In the genomic region with DNA sequence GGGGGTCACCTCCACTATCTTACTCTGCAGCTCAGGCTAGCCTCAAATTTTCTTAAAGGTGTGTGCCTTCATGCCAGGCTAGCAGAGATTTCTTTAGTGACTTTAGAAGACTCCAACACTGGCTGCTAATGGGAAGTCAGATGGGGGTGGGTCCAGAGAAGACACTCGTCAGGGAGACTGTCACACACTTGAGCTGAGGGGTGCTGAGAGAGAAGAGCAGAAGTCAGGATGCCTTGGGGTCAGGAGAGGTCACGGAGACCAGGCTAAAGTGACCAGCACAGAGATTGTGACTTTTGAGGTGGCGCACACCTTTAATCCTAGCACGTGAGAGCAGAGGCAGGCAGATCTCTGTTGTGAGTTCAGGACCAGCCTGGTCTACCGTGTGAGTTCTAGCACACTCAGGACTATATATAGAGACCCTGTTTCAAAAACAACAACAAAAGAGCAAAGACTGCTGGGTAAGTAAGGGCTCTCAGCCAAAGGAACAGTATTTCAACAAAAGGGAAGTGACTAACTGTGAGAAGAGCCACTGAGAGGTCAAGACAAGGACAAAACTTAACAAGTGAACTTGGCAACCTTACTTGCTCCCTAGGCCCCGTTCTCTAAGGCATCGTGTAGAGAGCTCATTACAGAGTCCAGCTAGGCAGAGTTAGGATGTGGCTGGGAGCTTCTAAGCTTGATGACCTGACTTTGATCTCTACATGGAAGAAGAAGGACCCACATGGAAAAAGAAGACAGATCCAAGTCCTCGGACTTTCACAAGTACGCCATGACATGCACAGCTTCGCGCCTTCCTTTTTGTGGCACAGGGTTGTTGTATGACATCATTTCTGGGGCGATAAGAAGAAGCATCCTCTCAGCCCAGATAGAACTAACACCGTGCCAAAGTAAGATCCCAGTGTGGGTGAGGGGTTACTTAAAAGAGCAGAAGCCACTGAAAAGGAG, we compare ENCODE assay signal across 8 mouse cellular contexts. TPM values are rescaled to one million over a fixed set of nuclear protein-coding genes. Genes with fewer than 3 reads are reported as not detected.
DNase-seq lines count a peak whose midpoint lies in the region; ATAC-seq and TF ChIP-seq lines count a peak whose summit lies in the region.

No protein-coding gene starts in this region.

- H3K9ac ChIP-seq in embryonic facial prominence, embryonic 14.5 days (ENCODE audit: low read depth, low read length), result no peak overlapping the region

- no peaks in the 10 kb centered on the region for H3K9me3 ChIP-seq in embryonic facial prominence, embryonic 14.5 days (ENCODE audit: control insufficient read depth, low read length)

- peak; percentile 82 for DNase-seq in kidney, adult 2 months
- DNase-seq in kidney, adult 18-20 months, result no peak
- DNase-seq in embryonic facial prominence, embryonic 14.5 days (ENCODE audit: low spot score), result no peak
- peak; percentile 44 to 60 for DNase-seq in kidney, postnatal 25 days
- no peak for DNase-seq in T-cell, adult 2 months (ENCODE audit: low spot score)
- no peak for DNase-seq in natural killer cell, adult 2 months (ENCODE audit: low spot score in 2 of 2)

- ATAC-seq in embryonic facial prominence, embryonic 14.5 days (ENCODE audit: low read depth), result no peak
- ATAC-seq in monocyte, adult 5-6 weeks (replicated peaks; ENCODE audit: insufficient number of reproducible peaks, low FRiP score, low TSS enrichment, poor library complexity, severe bottlenecking), result peak; percentile 62
- ATAC-seq in megakaryocyte progenitor cell, adult 5-6 weeks (replicated peaks; ENCODE audit: poor library complexity), result no peak

- H3K4me2 ChIP-seq in embryonic facial prominence, embryonic 14.5 days (ENCODE audit: low read depth, low read length), result peak overlapping the region; percentile 81

- H3K4me3 ChIP-seq in kidney, adult 2 months (ENCODE audit: insufficient read depth, low read depth, low read length), result peak overlapping the region; percentile 10; the same call in 1 of the 2 replicates
- H3K4me3 ChIP-seq in embryonic facial prominence, embryonic 14.5 days (ENCODE audit: low read depth, low read length), result peak overlapping the region; percentile 64; the same call in 1 of the 2 replicates

- no peak for TF ChIP-seq CTCF in kidney, adult 2 months (conservative IDR thresholded peaks at IDR 0.05; ENCODE audit: insufficient read depth, insufficient read length, low read depth, low read length)

- 59% methylated on average over 13 of the region's 13 CpGs for WGBS in kidney, adult 2 months
- 88% methylated on average over 13 of the region's 13 CpGs for WGBS in embryonic facial prominence, embryonic 14.5 days

- no peaks in the 10 kb centered on the region for H3K36me3 ChIP-seq in kidney, adult 2 months (ENCODE audit: control insufficient read depth, insufficient read depth, low read length)
- no peaks in the 10 kb centered on the region for H3K36me3 ChIP-seq in embryonic facial prominence, embryonic 14.5 days (ENCODE audit: control insufficient read depth, insufficient read depth, low read length)

- peak; percentile 12 for TF ChIP-seq POLR2A in kidney, adult 2 months (IDR thresholded peaks at IDR 0.05; ENCODE audit: low read depth, low read length)

- H3K4me1 ChIP-seq in kidney, adult 2 months (ENCODE audit: control insufficient read depth, insufficient read depth, low read length), result peaks cover 16% of the 10 kb centered on the region
- H3K4me1 ChIP-seq in embryonic facial prominence, embryonic 14.5 days (ENCODE audit: control insufficient read depth, insufficient read depth, low read length), result peaks cover 13% of the 10 kb centered on the region

- no peaks in the 10 kb centered on the region for H3K27me3 ChIP-seq in kidney, adult 2 months (replicated peaks; ENCODE audit: control insufficient read depth, insufficient read depth, low read length)
- no peaks in the 10 kb centered on the region for H3K27me3 ChIP-seq in embryonic facial prominence, embryonic 14.5 days (replicated peaks; ENCODE audit: control insufficient read depth, insufficient read depth, low read length)

- peak overlapping the region; percentile 99 for H3K27ac ChIP-seq in kidney, adult 2 months (ENCODE audit: insufficient read depth, low read depth, low read length)
- no peak overlapping the region for H3K27ac ChIP-seq in embryonic facial prominence, embryonic 14.5 days (replicated peaks; ENCODE audit: low read depth, low read length)

RNA-seq across cellular contexts. Expression of gene Tsga10ip, which starts 6.0 kb away (rescaled TPM):
- polyA plus RNA-seq in kidney, adult 2 months (2012; rRNA removed), result 0.06 and 0.27 TPM in 2 replicates
- polyA plus RNA-seq in embryonic facial prominence, embryonic 14.5 days (2014; fragmentation: Nextera tagmentation; extraction: Ambion mirVana), result 0.53 TPM in 1 of 2 replicates, not detected in the other
- total RNA-seq in monocyte, adult 5-6 weeks (2017), result not detected in 3 replicates
- not detected in 2 replicates for total RNA-seq in megakaryocyte progenitor cell, adult 5-6 weeks (2015)
- 0.34 TPM in 1 of 2 replicates, not detected in the other for total RNA-seq in megakaryocyte progenitor cell, adult 5-6 weeks (2017)

RNA-seq across cellular contexts. Expression of gene Drap1, which starts 16.4 kb away (rescaled TPM):
- 124 and 150 TPM in 2 replicates for polyA plus RNA-seq in kidney, adult 2 months (2012; rRNA removed)
- 191 and 195 TPM in 2 replicates for polyA plus RNA-seq in embryonic facial prominence, embryonic 14.5 days (2014; fragmentation: Nextera tagmentation; extraction: Ambion mirVana)
- total RNA-seq in monocyte, adult 5-6 weeks (2017), result 111 to 135 TPM (median 121 TPM) in 3 replicates
- 120 and 142 TPM in 2 replicates for total RNA-seq in megakaryocyte progenitor cell, adult 5-6 weeks (2015)
- 105 and 109 TPM in 2 replicates for total RNA-seq in megakaryocyte progenitor cell, adult 5-6 weeks (2017)

RNA-seq across cellular contexts. Expression of gene AI837181, which starts 16.6 kb away (rescaled TPM):
- 71.4 and 78.4 TPM in 2 replicates for polyA plus RNA-seq in kidney, adult 2 months (2012; rRNA removed)
- polyA plus RNA-seq in embryonic facial prominence, embryonic 14.5 days (2014; fragmentation: Nextera tagmentation; extraction: Ambion mirVana), result 51.1 and 56.1 TPM in 2 replicates
- 10.6 to 20.5 TPM (median 14.0 TPM) in 3 replicates for total RNA-seq in monocyte, adult 5-6 weeks (2017)
- total RNA-seq in megakaryocyte progenitor cell, adult 5-6 weeks (2015), result 18.4 and 18.6 TPM in 2 replicates
- 8.6 and 11.9 TPM in 2 replicates for total RNA-seq in megakaryocyte progenitor cell, adult 5-6 weeks (2017)

RNA-seq across cellular contexts. Expression of gene Sart1, which starts 19.8 kb away (rescaled TPM):
- polyA plus RNA-seq in kidney, adult 2 months (2012; rRNA removed), result 20.2 and 27.4 TPM in 2 replicates
- 50.3 and 65.9 TPM in 2 replicates for polyA plus RNA-seq in embryonic facial prominence, embryonic 14.5 days (2014; fragmentation: Nextera tagmentation; extraction: Ambion mirVana)
- total RNA-seq in monocyte, adult 5-6 weeks (2017), result 133 to 142 TPM (median 133 TPM) in 3 replicates
- 65.3 and 65.9 TPM in 2 replicates for total RNA-seq in megakaryocyte progenitor cell, adult 5-6 weeks (2015)
- total RNA-seq in megakaryocyte progenitor cell, adult 5-6 weeks (2017), result 83.8 and 105 TPM in 2 replicates

RNA-seq across cellular contexts. Expression of gene Fosl1, which starts 39.0 kb away (rescaled TPM):
- polyA plus RNA-seq in kidney, adult 2 months (2012; rRNA removed), result 0.07 and 0.27 TPM in 2 replicates
- polyA plus RNA-seq in embryonic facial prominence, embryonic 14.5 days (2014; fragmentation: Nextera tagmentation; extraction: Ambion mirVana), result not detected in 2 replicates
- 0.49 to 2.6 TPM (median 2.0 TPM) in 3 replicates for total RNA-seq in monocyte, adult 5-6 weeks (2017)
- total RNA-seq in megakaryocyte progenitor cell, adult 5-6 weeks (2015), result 0.47 and 0.98 TPM in 2 replicates
- total RNA-seq in megakaryocyte progenitor cell, adult 5-6 weeks (2017), result 1.2 TPM in 1 of 2 replicates, not detected in the other

Comparison
In these comparisons a context has a peak if more than half of its experiments do, and no peak if none do; other contexts are left out.
1. DNase-seq: peak in kidney, adult 2 months (single experiment) and kidney, postnatal 25 days (2 of 2); none in kidney, adult 18-20 months (single experiment), embryonic facial prominence, embryonic 14.5 days (single experiment), T-cell, adult 2 months (single experiment) and natural killer cell, adult 2 months (0 of 2).